Comparison of ENCODE assay signal across 9 mouse cellular contexts in the genomic region with DNA sequence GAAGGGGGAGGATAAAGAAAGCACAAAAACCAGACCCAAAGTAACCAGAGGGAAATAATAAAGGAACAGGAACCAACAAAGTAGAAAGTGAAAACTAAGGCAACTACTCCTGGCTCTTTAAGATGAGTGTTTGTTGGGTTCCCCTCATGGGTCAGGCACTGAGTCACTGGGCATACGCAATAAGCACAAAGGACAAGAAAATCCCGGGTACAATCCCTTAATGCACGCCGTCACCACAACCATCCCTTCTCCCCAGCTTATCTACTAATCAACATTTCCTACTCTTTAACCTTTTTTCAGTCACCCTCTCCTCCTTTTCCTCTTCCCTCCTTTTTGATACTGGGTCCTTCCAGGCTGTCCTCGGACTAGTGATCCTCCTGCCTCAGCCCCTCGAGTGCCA. TPM values are rescaled to one million over a fixed set of nuclear protein-coding genes. Genes with fewer than 3 reads are reported as not detected.
DNase-seq lines count a peak whose midpoint lies in the region; ATAC-seq lines count a peak whose summit lies in the region.
"Had no signal": no experiment of that assay in that cellular context is flagged by ENCODE, and none has a peak within 500 bp of the region (broad histone marks: within the 10 kb centered on the region; RNA-seq: fewer than 3 reads in every experiment).

No protein-coding gene starts in this region.

- no peaks in the 10 kb centered on the region for H3K27me3 ChIP-seq in hindbrain, embryonic 10.5 days (ENCODE audit: insufficient read depth, poor library complexity, severe bottlenecking)
- no peaks in the 10 kb centered on the region for H3K27me3 ChIP-seq in hindbrain, embryonic 11.5 days (ENCODE audit: control insufficient read depth, insufficient read depth, low read length)
- H3K27me3 ChIP-seq in hindbrain, embryonic 13.5 days: no peaks in the 10 kb centered on the region
- no peaks in the 10 kb centered on the region for H3K27me3 ChIP-seq in midbrain, embryonic 12.5 days

- peaks cover 20% of the 10 kb centered on the region for H3K36me3 ChIP-seq in hindbrain, embryonic 10.5 days
- no peaks in the 10 kb centered on the region for H3K36me3 ChIP-seq in hindbrain, embryonic 11.5 days (ENCODE audit: control insufficient read depth, insufficient read depth, low read length)
- peaks cover 30% of the 10 kb centered on the region for H3K36me3 ChIP-seq in hindbrain, embryonic 13.5 days
- peaks cover 19% of the 10 kb centered on the region for H3K36me3 ChIP-seq in midbrain, embryonic 12.5 days

- peaks cover 39% of the 10 kb centered on the region for H3K4me1 ChIP-seq in hindbrain, embryonic 10.5 days (replicated peaks)
- no peaks in the 10 kb centered on the region for H3K4me1 ChIP-seq in hindbrain, embryonic 11.5 days (replicated peaks; ENCODE audit: control insufficient read depth, insufficient read depth, low read length)
- H3K4me1 ChIP-seq in hindbrain, embryonic 13.5 days (replicated peaks): peaks cover 37% of the 10 kb centered on the region
- peaks cover 31% of the 10 kb centered on the region for H3K4me1 ChIP-seq in midbrain, embryonic 12.5 days

- no peak overlapping the region for H3K27ac ChIP-seq in hindbrain, embryonic 10.5 days
- no peak overlapping the region for H3K27ac ChIP-seq in hindbrain, embryonic 11.5 days (ENCODE audit: low read depth, low read length)
- H3K27ac ChIP-seq in hindbrain, embryonic 13.5 days: no peak overlapping the region
- H3K27ac ChIP-seq in midbrain, embryonic 12.5 days (replicated peaks): no peak overlapping the region

- no peak overlapping the region for H3K4me2 ChIP-seq in hindbrain, embryonic 11.5 days (replicated peaks; ENCODE audit: low read depth, low read length)
- H3K4me2 ChIP-seq in hindbrain, embryonic 13.5 days: peak overlapping the region; percentile 66
- peak overlapping the region; percentile 68 for H3K4me2 ChIP-seq in midbrain, embryonic 12.5 days (replicated peaks)

- 87% methylated on average over 6 of the region's 6 CpGs for WGBS in hindbrain, embryonic 10.5 days
- 89% methylated on average over 6 of the region's 6 CpGs for WGBS in hindbrain, embryonic 11.5 days
- 90% methylated on average over 6 of the region's 6 CpGs for WGBS in hindbrain, embryonic 13.5 days
- 85% methylated on average over 6 of the region's 6 CpGs for WGBS in midbrain, embryonic 12.5 days

- peak overlapping the region; percentile 82 for H3K4me3 ChIP-seq in hindbrain, embryonic 10.5 days
- no peak overlapping the region for H3K4me3 ChIP-seq in hindbrain, embryonic 11.5 days (ENCODE audit: low read depth, low read length)
- peak overlapping the region; percentile 69 for H3K4me3 ChIP-seq in hindbrain, embryonic 13.5 days
- H3K4me3 ChIP-seq in midbrain, embryonic 12.5 days: peak overlapping the region; percentile 79; the same call in 1 of the 2 replicates

- no peak for DNase-seq in hindbrain, embryonic 10.5 days (ENCODE audit: low spot score)
- no peak for DNase-seq in hindbrain, embryonic 11.5 days (ENCODE audit: low spot score)
- peak; percentile 35 for DNase-seq in NIH3T3 (ENCODE audit: low read depth)
- no peak for DNase-seq in adrenal gland, adult 8-10 months
- DNase-seq in frontal cortex, postnatal 36 days (ENCODE audit: low spot score in 2 of 2): no peak
- no peak for DNase-seq in cerebellum, postnatal 10 days

- H3K9me3 ChIP-seq in hindbrain, embryonic 10.5 days: no peaks in the 10 kb centered on the region
- H3K9me3 ChIP-seq in hindbrain, embryonic 11.5 days (ENCODE audit: control insufficient read depth, low read length): no peaks in the 10 kb centered on the region
- H3K9me3 ChIP-seq in hindbrain, embryonic 13.5 days: no peaks in the 10 kb centered on the region
- H3K9me3 ChIP-seq in midbrain, embryonic 12.5 days: no peaks in the 10 kb centered on the region

- no peak for ATAC-seq in hindbrain, embryonic 11.5 days (ENCODE audit: low FRiP score)
- ATAC-seq in hindbrain, embryonic 13.5 days (ENCODE audit: low FRiP score): no peak
- no peak for ATAC-seq in midbrain, embryonic 12.5 days (ENCODE audit: low FRiP score, low read depth)

- H3K9ac ChIP-seq in hindbrain, embryonic 11.5 days (ENCODE audit: low read depth, low read length): no peak overlapping the region
- H3K9ac ChIP-seq in hindbrain, embryonic 13.5 days: peak overlapping the region; percentile 78
- no peak overlapping the region for H3K9ac ChIP-seq in midbrain, embryonic 12.5 days (replicated peaks)

RNA-seq across cellular contexts. Expression of a gene that starts 1.3 kb away (rescaled TPM):
- polyA plus RNA-seq in hindbrain, embryonic 10.5 days (2016; fragmentation: Nextera tagmentation; extraction: Ambion mirVana): 66.5 and 84.5 TPM in 2 replicates
- polyA plus RNA-seq in hindbrain, embryonic 11.5 days (2014; fragmentation: Nextera tagmentation; extraction: Ambion mirVana): 79.1 and 80.3 TPM in 2 replicates
- 105 and 111 TPM in 2 replicates for polyA plus RNA-seq in hindbrain, embryonic 13.5 days (2015; fragmentation: Nextera tagmentation; extraction: Ambion mirVana)
- 78.5 and 80.6 TPM in 2 replicates for polyA plus RNA-seq in midbrain, embryonic 12.5 days (2016; fragmentation: Nextera tagmentation; extraction: Ambion mirVana)
- total RNA-seq in adrenal gland, adult 8-10 months (2022): 10 to 100 TPM; 73.9 to 96.2 (median 84.3) TPM

RNA-seq across cellular contexts. Expression of a gene that starts 2.1 kb away (rescaled TPM):
- 56.0 and 61.1 TPM in 2 replicates for polyA plus RNA-seq in hindbrain, embryonic 10.5 days (2016; fragmentation: Nextera tagmentation; extraction: Ambion mirVana)
- 42.0 and 43.7 TPM in 2 replicates for polyA plus RNA-seq in hindbrain, embryonic 11.5 days (2014; fragmentation: Nextera tagmentation; extraction: Ambion mirVana)
- 58.6 and 59.5 TPM in 2 replicates for polyA plus RNA-seq in hindbrain, embryonic 13.5 days (2015; fragmentation: Nextera tagmentation; extraction: Ambion mirVana)
- 38.6 and 44.5 TPM in 2 replicates for polyA plus RNA-seq in midbrain, embryonic 12.5 days (2016; fragmentation: Nextera tagmentation; extraction: Ambion mirVana)
- total RNA-seq in adrenal gland, adult 8-10 months (2022): 10 to 100 TPM; 32.0 to 52.2 (median 39.6) TPM

RNA-seq across cellular contexts. Expression of a gene that starts 9.2 kb away (rescaled TPM):
- polyA plus RNA-seq in hindbrain, embryonic 10.5 days (2016; fragmentation: Nextera tagmentation; extraction: Ambion mirVana): 0.22 and 0.48 TPM in 2 replicates
- 0.97 and 1.2 TPM in 2 replicates for polyA plus RNA-seq in hindbrain, embryonic 11.5 days (2014; fragmentation: Nextera tagmentation; extraction: Ambion mirVana)
- polyA plus RNA-seq in hindbrain, embryonic 13.5 days (2015; fragmentation: Nextera tagmentation; extraction: Ambion mirVana): 3.1 and 3.6 TPM in 2 replicates
- not detected in 2 replicates for polyA plus RNA-seq in midbrain, embryonic 12.5 days (2016; fragmentation: Nextera tagmentation; extraction: Ambion mirVana)
- not detected for total RNA-seq in adrenal gland, adult 8-10 months (2022)
- polyA plus RNA-seq: large intestine, adult 2 months had no signal

RNA-seq across cellular contexts. Expression of a gene that starts 23.4 kb away (rescaled TPM):
- 38.6 and 43.9 TPM in 2 replicates for polyA plus RNA-seq in hindbrain, embryonic 10.5 days (2016; fragmentation: Nextera tagmentation; extraction: Ambion mirVana)
- 27.2 and 27.7 TPM in 2 replicates for polyA plus RNA-seq in hindbrain, embryonic 11.5 days (2014; fragmentation: Nextera tagmentation; extraction: Ambion mirVana)
- 20.6 and 22.6 TPM in 2 replicates for polyA plus RNA-seq in hindbrain, embryonic 13.5 days (2015; fragmentation: Nextera tagmentation; extraction: Ambion mirVana)
- 30.7 and 30.9 TPM in 2 replicates for polyA plus RNA-seq in midbrain, embryonic 12.5 days (2016; fragmentation: Nextera tagmentation; extraction: Ambion mirVana)
- 10 to 100 TPM; 18.0 to 26.2 (median 20.3) TPM for total RNA-seq in adrenal gland, adult 8-10 months (2022)

RNA-seq across cellular contexts. Expression of a gene that starts 23.6 kb away (rescaled TPM):
- 4.0 TPM in 2 replicates for polyA plus RNA-seq in hindbrain, embryonic 10.5 days (2016; fragmentation: Nextera tagmentation; extraction: Ambion mirVana)
- 2.5 and 2.7 TPM in 2 replicates for polyA plus RNA-seq in hindbrain, embryonic 11.5 days (2014; fragmentation: Nextera tagmentation; extraction: Ambion mirVana)
- polyA plus RNA-seq in hindbrain, embryonic 13.5 days (2015; fragmentation: Nextera tagmentation; extraction: Ambion mirVana): 2.7 and 2.8 TPM in 2 replicates
- polyA plus RNA-seq in midbrain, embryonic 12.5 days (2016; fragmentation: Nextera tagmentation; extraction: Ambion mirVana): 1.7 and 2.8 TPM in 2 replicates
- total RNA-seq in adrenal gland, adult 8-10 months (2022): 1 to 10 TPM; 1.9 to 4.4 (median 2.8) TPM
